Mouse (Mus musculus) T-cell, adult 2 months (primary cell): ENCODE results near the gene Fam160a1.

Experiments
- DNase-seq: peaks from one replicate; pipeline ENCODE4 v3.0.0; 2022; ENCODE audit warnings: low spot score

Fam160a1 gene

GRCm38 (mm10) chr3:85748863-85749262 lies 68.2 kb downstream of the Fam160a1 start:
- no peak for DNase-seq

DNA sequence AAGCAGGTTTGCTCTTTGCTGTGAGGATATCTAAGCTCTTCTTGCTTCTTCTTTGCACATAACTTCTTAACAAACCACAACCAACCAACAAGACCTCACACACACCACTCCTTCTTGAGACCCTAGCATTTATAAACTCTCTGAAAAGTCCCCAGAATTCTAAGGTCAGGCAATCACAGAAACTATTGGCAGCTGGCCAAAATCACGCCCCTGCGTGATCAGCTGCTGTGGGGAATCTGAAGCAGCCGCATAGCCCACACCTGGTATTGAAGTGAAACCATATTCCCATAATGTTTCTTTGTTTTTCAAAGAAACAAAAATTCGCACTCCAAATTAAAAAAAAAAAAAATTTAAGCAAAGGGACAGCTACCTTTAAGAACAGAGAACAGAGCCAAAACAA lies 71.0 kb downstream of the Fam160a1 start:
- no peak for DNase-seq

GRCm38 (mm10) chr3:85741767-85742166 lies 75.3 kb downstream of the Fam160a1 start:
- no peak for DNase-seq

GRCm38 (mm10) chr3:85738591-85738990 lies 78.5 kb downstream of the Fam160a1 start:
- no peak for DNase-seq

DNA sequence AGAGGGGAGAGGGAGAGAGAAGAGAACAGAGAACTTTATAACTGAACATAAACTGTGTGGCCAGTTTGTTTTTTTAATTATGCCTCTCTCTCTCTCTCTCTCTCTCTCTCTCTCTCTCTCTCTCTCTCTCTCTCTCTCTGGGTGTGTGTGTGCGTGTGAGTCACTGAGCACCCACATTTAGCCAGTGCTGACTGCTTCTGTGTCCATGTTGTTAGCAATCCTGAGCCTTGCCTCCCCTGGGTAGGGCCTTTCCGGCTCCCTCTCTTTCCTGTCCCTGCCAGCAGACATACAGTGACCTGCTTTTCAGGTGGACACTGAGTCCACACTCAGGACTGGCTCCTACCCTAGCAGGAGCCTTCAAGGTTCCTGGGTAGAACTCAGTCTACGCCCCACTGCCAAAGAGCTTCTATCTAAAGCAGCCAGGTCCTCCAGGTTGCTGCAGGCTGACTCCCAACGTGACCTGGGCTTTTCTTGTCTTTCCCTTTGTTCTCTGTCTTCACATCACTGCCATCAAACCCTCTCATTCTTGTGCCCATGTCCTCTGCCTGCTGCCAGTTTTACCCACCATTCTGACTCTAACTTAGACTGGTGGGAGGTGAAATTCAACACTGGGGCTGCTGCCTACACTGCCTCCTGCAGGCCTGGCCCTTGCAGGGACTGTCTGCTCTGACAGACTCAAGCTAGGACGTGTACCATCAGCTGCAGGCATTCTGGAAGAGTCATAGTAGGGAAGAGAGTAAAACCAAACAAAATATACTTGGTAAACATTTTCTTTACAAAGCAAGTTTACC lies 83.0 kb downstream of the Fam160a1 start:
- no peak for DNase-seq

DNA sequence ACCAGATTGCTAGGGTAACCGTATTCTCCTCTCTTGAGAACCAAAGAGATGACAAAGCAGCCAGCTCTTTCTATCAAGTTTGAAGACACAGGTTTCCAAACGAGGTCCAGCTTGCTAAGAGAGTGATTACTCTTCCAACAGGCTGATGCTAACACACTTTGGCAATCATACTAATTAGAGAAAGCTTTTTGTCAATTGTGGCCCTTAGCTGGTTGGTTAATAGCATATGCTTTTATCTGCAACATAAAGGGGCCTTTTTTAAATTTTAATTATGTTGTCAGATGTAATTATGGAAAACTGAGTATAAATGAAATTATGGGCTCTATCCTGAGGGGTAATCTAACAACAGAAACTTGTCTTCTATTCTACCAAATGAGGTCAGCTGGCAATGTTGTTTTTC lies 89.9 kb downstream of the Fam160a1 start:
- no peak for DNase-seq

DNA sequence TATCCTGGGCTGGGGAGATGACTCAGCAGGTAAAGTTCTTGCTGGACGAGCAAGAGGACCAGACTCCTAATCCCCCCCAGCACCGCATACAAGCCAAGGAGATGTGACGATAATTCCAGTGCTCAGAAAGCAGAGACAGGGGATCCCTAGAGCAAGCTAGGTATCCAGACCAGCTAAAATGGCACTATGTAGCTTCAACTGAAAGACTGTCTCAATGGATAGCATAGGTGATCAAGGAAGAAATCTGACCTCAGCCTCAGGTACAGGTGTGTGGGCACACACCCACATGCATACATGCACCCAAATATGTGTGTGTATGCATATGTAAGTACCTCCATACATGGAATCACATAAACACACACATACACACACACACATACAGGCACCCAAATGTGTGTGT lies 91.1 kb downstream of the Fam160a1 start:
- no peak for DNase-seq

- no peak for DNase-seq
Observed at GRCm38 (mm10) chr3:85725110-85725509, 92.0 kb downstream of the Fam160a1 start.

- DNase-seq = no peak
Observed at GRCm38 (mm10) chr3:85722581-85722980, 94.5 kb downstream of the Fam160a1 start.

DNA sequence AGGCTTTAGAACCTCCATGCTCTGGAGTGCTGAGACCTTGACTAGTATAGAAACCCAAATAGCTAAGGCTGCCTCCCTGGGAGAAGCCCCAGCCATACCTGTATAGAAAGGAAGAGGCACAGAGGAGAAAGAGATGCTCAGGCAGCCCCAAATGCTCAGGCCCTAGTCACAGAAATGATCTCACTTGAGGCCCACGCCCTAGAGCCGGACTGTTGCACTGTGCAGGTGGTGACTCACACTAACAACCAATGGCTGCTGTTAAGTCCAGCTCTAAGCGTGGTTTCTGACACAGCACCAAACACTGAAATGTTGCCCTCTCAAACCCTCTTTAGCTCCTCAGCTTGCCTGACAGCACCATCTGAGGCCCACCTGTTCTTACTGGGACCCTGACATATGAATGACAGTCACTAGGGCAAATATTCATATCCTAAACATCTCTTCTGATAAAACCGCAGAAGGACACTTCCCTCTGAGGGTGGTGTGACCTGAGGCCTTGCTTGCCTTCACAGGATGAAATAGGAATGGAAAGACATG lies 101.3 kb downstream of the Fam160a1 start:
- DNase-seq = no peak

DNA sequence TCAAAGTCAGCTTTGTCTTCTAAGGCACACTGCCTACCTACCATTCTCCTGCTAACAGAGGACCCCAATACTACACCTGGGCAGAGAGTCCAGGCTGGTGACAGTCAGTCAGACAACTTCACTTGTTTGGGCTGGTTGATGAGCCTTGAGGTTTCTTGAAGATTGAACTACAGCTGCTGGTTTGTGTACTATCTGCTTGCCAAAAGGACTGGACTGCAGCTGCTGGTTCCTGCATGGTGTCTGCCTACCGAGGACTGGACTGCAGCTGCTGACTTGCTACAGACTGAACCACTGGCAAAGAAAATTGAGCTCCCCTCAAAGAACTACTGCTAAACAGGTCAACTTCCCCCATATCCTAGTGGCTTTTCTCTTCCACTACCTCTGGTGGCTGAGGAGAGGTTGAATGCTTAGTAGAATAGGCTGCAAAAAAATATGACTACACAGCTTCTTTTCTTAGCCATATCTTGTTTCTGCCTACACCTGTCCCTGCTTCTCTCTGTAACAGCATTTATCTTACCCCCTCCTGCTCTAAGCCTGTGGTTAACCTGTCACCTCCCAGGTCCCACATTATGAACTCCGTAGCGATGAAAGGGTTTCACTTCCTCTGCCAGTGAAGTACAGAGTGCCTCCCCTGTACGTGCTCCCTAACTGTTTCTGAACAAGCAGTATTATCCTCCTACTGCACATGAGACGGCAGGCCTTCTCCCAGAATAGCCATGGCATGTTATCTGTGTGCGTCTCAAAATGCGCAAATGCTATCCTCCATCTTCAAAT lies 103.0 kb downstream of the Fam160a1 start:
- no peak for DNase-seq

DNA sequence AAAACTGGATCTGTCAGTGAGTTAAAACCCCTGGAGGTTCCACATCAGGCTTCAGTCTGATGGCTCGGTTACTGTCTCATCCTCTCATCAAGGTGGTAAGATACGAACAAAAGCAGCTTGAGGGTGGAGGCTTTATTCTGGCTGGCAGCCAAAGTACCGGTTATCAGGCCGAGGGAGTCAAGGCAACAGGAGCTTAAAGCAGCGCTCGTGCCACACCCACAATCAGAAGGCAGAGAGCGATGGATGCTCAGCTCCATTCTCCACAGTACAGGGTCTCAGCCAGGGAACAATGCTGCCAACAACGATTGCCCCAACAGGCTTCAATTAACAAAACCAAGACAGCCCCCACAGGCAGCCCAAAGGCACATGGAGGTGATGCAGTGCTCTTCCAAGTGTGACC lies 106.4 kb downstream of the Fam160a1 start:
- DNase-seq = no peak

DNA sequence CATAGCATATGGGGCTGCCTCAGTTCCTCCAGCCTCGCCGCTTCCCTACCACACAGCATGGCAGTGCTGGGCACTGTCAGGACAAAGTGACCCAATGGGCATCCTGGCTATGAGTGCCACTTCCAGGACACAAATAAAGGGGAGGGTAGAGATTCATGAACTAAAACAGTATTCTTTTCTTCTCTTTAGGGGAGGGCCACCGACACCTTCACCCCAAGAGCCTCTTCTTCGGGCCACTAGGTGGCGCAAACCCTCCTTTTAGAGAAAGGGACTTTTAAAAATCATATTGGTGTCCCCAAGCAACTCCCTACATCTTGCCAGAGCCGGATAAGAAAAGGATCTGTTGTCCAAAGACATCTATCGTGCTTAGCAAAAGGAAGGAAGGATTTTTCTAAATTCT lies 109.7 kb downstream of the Fam160a1 start:
- DNase-seq = peak; percentile 3

GRCm38 (mm10) chr3:85703141-85703882 lies 113.8 kb downstream of the Fam160a1 start:
- DNase-seq = no peak

GRCm38 (mm10) chr3:85698496-85698895 lies 118.6 kb downstream of the Fam160a1 start:
- DNase-seq = no peak

DNA sequence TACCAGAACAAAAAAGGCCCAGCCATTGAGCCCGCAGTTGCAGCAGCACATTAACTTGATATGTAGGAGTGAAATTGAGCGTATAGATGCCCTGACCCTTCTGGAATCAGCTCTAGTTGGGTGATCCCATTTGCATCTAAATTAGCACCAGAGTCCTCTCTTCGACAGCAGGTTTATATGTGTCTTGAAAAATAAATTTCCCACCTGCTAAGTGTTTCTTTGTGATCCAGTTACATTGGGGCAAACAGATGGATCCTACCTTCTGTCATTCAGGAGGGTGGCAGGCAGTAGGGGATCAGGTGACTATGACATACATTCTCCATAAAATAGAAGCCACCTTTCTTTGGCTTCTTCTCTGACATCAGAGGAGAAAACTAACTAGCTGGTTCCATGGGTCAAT lies 122.0 kb downstream of the Fam160a1 start:
- DNase-seq = no peak

GRCm38 (mm10) chr3:85693013-85693412 lies 124.1 kb downstream of the Fam160a1 start:
- DNase-seq = no peak

DNA sequence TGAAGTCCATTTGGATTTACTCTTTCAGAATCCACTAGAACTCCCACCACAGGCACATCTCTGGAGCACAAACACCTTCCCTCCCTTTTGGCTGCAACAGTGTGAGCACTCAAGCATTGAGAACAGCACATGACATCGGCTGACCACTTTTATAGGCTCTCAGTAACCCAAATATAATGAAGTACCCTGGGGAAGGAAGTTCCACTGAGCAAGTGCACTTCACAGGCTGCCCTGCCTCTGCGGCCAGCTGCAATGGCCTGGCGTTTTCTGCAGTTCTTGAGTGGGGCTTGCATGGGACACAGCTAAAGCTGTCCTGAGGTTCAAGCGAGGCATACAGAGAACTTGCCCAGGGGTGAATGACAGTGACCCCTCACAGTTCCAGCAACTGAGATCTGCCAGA lies 126.0 kb downstream of the Fam160a1 start:
- no peak for DNase-seq

DNA sequence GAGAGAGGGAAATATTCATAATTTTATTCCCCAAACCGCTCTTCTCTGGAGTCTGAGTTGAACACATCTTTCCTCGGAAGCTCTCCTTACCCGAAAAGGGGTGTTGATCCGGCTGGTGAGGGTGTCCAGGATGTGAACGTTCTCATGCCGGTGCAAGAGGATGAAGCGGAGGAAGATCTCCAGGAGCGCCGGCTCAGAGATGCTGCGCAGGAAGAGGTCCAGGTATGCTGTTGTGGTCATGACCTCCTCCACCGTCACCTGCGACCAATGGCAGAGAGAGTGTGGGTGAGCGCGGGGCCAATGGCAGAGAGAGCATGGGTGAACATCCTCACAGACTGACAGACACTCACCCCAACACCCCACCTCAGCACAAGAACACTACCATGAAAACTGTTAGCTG lies 128.8 kb downstream of the Fam160a1 start:
- no peak for DNase-seq

GRCm38 (mm10) chr3:85685271-85685670 lies 131.8 kb downstream of the Fam160a1 start:
- DNase-seq = no peak

DNA sequence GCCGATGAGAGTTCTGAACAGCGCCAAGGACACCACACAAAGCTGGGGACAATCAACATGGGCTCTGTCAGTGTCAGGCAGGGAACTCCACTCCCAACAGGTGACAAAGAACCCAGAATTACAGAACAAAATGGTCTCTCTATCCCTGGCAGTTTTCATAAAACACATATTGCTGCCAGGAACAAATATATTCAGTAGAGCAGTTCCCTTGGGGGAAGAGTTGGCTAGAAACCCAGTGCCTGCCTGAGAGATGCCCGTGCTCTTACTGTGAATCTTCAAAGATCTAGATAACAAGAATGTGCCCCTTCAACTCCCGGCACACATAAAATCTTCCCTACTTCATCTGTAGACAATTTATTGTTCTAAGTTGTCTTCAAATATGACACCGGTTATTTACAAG lies 133.5 kb downstream of the Fam160a1 start:
- DNase-seq = no peak

DNA sequence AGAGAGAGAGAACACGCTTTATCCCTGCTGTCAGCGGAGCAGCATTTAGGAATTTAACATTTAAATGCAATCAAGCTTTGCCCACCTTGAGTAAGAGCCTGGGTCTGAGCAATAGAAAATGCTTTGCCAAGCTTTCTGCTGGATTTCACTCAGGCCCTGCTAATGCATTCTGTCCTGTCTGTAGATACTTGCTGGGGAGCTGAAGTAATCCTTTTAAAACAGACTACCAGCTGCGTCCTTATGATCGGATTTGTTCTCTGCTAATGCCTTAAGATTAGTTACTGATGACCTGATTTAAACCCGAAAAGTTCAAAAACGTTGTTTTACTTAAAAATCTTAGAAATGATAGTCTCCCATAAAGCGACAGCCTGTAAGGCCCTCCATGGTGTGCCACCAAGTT lies 136.0 kb downstream of the Fam160a1 start:
- DNase-seq = no peak

GRCm38 (mm10) chr3:85679960-85680359 lies 137.1 kb downstream of the Fam160a1 start:
- DNase-seq = no peak
